Mouse (Mus musculus) regulatory T cell (primary cell): ENCODE data around the gene Rxfp2.

Source experiments
- in situ Hi-C: fragments of 300-600 bp; cut with MboI, MseI; formaldehyde crosslinking; loops from one replicate; pipeline ENCODE4 v1.15.1; 2025; ENCODE audit warnings: high pct_unique_total_duplicates

The Rxfp2 gene

DNA sequence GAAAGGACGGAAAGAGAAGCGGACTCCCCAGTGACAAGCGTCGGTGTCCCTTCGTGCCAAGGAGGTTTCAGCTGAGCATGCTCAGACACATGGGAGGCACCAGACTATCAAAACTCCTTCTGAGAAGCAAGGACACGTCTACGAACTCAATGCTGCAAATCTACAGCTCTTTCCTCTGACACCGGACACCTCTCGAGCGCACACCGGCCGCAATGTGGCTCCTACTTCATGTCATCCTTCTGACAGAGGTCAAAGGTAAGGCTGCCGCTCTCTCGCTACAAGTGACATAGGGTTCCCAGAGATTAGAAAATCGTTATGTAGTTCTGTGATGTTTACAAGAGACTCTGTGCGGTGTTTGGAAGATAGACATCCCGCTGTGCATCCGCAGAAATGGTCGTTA, at the start of gene Rxfp2:
TSS of gene Rxfp2 (plus strand) at position 20 of the 400 bp plus-strand sequence.
- in situ Hi-C loops: no loop called here

DNA sequence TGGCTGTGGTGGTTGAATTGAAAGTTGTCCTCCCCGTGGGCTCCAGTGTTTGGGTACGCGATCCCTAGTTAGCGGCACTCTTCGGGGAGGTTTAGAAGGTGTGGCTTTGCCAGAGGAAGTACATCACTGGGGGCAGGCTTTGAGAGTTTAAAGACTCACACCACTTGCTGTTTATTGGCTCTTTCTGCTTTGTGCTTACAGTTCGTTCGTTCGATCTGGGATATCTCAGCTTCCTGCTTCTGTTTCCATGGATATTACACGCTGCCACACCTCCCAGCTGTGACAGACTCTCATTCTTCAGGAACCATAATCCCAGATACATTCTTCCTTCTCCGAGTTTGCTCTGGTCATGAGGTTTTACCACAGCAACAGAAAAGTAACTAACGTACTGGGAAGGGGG, 48.2 kb upstream of the Rxfp2 start:
- in situ Hi-C loops: no loop called here

DNA sequence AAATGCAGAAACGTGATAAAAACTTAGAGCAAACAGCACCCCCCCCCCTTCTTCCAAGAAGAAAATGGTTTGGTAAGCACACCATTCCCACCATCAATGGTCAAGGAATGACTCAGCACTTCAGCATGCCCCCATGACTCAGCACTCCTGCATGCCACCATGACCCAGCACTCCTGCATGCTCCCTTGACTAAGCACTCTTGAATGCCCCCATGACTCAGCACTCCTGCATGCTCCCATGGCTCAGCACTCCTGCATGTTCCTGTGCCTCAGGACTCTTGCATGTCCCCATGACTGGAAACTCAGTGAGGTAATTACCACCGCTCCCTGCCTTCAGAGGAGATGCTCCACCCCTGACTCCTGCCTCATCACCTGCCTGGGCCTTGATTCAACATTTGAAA, 41.4 kb upstream of the Rxfp2 start:
- in situ Hi-C loops: no loop called here

DNA sequence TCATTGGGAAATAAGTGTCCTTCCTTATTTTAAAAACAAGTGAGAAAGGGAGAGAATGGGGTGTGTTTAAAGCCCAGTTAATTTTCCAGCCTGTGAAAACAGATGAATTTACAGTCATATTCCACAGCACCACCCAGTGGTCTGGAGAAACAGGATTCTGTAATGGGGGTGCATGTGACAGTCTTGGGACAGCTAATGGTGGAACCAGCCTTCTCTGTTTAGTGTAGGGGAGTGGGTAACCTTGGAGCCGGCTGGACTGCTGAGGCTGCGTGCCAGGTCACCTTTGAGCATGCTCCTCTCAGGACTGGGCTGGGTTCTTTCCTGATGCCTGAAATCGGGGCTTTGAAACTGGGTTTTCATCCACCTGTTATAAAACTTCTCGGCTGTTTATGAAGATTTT, 34.9 kb upstream of the Rxfp2 start:
- in situ Hi-C loops: no loop called here

DNA sequence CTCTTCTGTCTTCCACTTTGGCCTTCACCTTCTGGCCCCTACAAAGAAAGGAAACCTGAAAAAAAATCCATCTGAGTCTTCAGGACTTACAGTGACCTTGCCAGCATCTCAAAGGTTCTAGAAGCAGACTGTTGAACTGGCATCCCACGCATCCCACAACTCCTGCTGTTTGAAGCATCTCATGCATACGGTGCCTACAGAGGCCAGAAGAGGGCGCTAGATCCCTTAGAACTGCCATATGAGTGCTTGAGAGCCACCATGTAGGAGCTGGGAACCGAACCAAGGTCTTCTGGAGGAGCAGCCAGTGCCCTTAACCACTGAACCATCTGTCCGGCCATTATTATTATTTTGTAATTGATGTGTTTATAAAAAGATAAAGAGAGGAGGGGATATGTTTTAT, 23.9 kb upstream of the Rxfp2 start:
- in situ Hi-C loops: no loop called here

DNA sequence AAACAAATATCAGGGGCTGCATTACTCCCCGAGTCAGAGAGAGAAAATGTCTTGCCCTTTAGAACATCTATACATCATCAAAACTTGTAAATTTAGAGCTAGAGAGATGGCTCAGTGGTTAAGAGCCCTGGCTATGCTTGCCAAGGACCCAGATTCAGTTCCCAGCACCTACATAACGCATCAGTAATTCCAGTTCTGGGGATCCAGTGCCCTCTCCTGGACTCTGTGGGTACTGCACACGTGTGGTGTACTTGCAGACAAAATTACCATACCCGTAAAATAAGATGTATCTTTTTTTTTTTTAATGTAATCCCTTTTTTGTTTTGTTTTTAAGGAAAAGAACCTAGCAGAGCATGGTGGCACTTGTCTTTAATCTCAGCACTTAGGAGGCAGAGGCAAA, 21.9 kb upstream of the Rxfp2 start:
- in situ Hi-C loops: no loop called here

DNA sequence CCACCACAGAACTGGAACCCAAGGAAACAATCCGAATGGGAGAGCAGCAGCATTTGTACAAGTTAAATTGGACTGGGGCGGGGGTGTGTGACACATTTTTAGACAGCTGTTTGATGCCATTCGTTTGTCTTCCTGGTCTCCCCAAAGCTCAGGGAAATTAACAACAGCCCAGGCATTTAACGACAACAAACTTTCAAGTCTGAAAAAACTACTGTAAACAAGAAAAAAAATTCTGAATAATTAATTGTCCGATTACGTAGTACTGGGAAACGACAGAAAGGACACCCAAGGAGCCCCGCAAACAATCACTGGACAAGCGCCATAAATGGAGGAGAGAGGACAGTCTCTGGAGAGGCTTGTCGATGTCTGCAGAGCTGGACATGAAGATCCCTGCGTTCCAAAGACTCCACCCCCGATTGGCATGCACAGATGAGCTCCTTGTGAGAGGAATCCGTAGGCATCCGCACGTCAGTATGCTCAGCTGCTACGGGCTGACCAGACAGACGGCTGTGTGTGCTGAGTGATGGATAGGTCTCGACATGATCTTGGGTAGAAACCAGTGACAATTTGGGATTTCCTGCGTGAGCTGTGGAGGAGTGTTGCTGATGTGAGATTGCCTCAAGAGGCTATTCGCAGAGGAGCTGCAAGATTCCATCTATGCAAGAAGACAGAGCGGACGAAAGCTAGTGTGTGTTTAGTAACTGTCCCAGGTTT, 21.0 kb upstream of the Rxfp2 start:
- in situ Hi-C loops: no loop called here

DNA sequence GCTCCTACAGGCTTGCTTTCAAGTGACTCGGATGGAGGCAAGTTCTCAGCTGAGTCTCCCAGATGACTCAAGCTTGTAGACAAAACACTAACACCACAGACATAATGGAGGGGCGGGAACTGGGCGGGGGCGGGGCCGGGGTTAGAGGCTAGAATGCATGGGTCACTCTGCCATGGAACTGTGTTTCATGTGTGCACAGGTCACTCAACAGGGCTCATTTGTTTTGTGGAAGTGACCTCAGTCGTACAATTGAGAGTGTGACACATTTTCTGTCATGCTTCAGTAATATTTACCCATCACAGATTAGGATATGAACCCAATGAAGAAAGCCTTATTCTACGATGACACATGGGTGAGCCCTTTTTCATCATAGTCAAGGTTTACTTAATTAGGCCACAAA, 20.2 kb upstream of the Rxfp2 start:
- in situ Hi-C loops: no loop called here

DNA sequence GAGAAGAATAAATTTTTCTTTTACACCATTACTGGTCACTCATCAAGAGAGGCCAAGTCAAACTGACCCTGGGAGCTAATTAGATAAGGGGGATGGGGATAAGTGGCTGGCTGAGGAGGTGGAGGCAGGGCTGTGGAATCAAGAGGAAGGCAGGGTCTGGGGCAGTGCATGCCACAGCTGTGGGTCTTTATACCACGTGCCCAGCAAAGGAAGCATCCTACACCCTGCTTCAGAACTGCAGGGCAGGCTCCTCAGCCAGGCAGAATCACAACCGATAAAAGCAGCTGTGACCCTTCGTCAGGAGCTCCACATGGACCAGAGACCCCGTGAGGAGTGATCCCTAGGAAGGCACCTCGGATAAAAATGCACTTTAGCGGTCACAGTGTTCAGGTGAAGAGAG, 13.1 kb upstream of the Rxfp2 start:
- in situ Hi-C loops: no loop called here

DNA sequence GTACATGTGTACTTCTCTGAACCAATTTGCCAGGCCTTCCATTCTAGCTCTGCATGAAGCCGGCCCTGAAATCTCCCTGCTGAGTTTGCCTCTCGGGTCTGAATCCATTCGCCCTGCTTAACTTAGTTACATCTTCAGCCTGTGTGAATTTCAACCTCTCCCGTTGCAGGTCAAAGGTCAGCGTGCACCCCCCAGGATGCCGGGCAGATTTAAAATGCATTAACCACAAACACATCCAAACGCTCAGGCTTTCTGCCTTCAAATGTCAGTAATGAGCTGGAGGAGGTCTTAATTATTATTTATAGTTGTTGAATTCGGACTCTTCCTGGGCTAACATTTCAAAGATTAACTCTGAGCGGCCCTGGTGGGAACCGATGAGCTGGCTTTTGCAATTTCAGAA, 1.6 kb upstream of the Rxfp2 start:
- in situ Hi-C loops: no loop called here

DNA sequence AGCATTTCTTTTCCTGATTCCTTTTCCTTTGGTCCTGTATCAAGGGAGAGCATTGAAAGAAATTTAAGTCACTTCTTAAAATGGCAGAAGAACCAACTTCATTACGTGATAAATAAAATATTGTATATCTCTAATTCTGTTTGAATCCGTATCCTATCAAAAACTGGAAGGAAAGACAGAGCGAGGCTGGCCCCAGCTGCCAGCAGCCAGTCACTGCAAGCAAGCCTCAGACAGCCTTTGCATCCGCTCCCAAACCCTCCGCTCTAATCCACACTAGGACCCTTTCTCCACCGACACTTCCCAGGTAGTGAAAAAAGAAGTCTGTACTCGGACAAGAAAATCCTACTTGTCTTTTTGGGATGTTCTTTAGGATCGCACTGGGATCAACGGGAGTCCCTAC, 803 bp upstream of the Rxfp2 start:
- in situ Hi-C loops: no loop called here

DNA sequence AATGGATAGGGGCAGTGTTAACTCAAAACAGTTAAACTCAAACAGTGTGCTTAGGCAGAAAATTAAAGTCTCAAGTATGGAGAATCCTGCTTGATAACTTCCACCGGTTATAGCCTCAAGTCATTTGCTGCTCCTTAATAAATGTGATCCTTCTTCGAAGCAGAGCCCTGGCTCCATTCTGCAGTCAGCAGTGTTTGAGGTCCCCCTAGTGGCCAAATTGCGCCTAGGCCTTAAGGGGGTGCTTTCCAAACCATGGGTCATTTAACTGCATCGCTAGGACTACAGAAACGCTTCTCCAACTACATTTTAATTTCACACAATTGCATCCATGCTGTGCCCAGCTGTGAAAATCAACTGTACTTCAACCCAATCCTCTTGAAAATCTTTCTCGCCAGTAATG, 2.4 kb downstream of the Rxfp2 start:
- in situ Hi-C loops: no loop called here

DNA sequence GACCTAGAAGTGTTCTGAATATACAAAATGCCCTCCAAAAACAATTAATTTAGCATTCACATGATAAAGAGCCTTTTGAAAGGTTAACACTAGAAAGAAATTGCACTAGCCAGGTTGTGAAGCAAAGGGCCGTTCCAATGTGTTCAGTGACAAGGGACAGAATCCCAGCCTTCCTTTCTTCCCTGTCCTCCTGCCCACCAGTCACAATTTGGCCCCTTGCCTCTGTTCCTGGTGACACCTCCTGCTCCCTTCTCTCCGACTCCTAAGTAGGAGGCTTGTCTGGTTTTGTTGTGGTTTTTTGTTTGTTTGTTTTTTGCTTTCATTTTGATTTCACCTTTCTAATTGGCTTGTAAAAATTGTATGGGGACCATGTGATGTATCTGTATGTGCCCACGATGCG, 3.3 kb downstream of the Rxfp2 start:
- in situ Hi-C loops: no loop called here

DNA sequence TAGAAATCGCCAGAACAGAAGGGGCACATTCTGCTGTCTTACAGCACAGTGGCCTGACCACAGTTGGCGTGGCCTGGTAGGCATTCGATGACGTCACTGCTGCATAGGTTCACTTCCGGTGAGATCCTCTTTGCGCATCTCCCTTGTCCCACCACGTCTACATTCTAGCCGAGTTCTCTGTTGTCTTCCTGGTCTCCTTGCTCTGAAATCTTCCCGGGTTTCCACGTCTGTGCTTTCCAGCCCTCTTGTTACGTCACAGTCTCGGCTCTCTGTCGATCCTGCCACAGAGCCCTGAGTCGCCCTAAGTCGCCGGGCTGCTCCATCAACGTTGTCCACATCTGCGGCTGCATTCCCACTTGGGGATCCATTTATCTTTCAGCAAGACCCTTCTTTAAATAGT, 4.1 kb downstream of the Rxfp2 start:
- in situ Hi-C loops: no loop called here

DNA sequence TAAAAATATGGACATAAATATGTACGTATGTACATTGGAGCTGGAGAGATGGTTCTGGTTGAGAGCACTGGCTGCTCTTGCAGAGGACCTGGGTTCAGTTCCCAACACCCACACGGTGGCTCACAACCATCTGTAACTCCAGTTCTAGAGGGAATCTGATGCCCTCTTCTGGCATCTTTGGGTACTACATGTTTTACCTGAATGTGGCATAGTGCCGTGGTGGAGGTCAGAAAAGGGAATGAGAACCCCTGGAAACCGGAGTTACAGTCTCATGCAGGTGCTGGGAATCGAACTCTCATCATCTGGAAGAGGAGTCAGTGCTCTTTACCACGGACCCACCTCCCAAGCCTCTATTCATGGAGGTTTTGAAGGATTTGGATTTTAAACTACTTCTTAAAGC, 5.0 kb downstream of the Rxfp2 start:
- in situ Hi-C loops: no loop called here

DNA sequence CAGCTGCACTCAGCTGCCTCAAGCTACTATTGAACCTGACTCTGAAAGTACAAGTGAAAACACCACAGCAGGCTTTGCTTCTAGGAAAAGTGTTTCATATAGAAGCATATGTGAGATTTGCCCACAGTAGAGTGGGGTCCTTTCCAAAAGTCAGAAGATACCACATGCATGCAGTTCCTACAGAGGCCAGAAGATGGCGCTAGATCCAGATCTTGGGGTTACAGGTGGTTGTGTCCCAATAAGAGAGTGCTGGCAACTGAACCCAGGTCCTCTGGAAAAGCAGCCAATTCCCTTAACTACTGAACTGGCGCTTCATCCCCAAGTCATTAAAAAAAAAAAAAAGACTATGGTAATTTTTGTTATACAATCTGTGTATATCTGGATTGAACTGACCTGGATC, 5.7 kb downstream of the Rxfp2 start:
- in situ Hi-C loops: no loop called here

DNA sequence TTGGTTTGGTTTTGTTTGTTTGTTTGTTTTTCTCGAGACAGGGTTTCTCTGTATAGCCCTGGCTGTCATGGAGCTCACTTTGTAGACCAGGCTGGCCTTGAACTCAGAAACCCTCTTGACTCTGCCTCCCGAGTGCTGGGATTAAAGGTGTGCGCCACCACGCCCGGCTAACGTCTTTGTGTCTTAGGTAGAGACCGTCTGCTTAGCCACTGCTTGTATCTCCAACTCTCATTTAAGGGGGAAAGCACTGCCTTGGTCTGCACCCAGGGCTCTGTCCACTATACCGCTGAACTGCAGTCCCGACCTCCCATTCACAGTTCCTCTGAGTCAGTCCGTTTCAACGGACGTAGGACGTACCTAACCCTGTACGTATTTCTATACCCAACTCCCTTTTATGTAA, 6.4 kb downstream of the Rxfp2 start:
- in situ Hi-C loops: no loop called here

DNA sequence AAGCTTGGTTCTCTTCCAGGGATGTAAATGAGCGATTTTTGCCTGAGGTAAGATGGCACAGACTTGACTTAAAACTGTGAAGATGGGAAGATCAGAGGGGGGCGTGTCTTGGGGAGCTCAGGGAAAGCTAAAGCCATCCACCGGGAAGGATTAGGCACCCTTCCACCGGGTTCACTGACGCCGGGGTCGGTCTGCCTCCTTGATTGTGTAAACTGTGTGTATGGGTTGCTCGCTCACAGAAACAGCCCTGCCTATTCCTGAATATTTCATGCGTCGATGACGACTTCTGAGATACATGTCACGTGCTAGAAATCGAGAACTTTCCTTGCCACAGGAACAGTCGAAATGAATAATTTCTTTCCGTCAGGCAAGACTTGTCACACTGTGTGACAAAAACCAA, 6.9 kb downstream of the Rxfp2 start:
- in situ Hi-C loops: no loop called here

DNA sequence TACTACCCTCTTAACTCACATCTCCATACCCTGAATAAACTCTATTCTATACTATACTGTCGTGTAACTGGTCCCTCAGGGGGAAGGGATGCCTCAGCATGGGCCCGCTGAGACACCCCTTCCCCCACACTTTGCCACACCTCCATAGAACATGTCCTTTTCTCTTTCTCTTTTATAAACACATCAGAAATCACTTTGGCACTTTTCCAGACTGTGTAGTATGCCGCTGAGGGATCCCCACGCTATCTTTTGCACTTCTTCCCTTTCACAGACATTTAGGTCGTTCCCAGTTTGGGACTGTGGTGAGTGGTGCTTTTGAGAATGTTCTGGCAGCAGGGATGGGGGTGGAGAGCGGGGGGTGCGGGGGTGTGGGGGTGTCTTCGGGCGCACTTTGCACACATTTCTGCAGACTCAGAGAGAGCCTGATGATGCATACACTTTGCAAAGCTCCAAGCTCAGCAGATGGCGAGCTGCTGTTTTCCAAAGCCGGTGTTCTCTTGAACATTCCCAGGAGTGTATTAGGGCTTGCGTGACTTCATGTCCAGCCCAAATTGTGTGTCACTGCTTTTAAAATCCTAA, 8.1 kb downstream of the Rxfp2 start:
- in situ Hi-C loops: no loop called here

DNA sequence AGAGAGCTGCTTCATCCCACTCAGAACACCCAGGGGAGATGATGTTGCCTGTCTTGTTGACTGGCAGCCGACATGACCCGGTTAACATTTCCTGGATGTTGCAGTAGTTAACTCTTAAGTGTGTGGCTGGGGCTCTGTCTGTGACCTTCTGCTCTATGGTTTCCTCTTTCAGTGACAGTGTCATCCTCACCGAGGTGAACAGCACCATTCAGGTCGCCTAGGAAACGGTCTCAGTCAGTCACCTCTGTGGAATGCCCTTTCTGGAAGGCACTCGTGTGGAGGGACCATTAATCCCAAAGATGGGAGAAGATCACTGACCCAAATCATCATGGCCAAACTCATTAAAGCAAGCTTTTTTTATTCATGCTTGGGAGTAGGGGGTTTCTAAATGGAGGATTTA, 12.7 kb downstream of the Rxfp2 start:
- in situ Hi-C loops: no loop called here

DNA sequence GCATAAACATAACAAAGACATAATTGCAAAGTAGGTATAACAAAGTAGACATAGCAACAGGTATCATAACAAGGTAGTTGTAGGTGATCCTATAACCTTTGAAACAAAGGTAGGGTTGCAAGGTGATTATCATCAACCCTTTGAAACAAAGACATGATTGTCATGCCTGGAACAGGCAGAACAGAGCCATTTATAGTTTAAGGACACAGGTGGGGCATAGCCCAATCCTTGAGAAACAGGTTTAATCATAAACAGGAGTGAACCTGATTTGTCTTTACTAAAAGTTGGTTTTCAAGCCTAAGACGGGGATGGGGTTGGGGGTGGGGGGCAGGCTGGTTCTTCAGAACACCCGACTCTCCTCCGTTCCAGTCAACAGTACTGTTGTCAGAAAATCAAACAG, 13.2 kb downstream of the Rxfp2 start:
- in situ Hi-C loops: no loop called here

DNA sequence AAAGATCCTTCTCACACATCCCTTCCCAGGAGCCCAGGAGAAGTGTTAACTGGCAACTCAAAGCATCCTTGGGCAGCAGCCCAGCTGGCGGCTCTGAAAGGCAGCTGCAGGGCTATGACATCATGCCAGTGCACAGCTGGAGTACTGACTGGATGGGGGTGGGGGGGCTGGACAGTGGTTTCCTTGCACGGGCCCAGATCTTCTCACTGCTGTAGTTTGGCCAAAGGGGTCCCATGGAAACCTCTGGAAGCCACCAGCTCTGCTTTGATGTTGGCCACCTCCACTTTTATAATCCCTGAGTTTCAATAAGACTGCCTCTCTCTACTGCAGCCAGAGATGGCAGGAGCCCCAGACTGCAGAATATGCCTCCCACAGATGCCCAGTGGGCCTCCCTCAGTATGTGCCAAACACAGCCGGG, 13.6 kb downstream of the Rxfp2 start:
- in situ Hi-C loops: no loop called here

DNA sequence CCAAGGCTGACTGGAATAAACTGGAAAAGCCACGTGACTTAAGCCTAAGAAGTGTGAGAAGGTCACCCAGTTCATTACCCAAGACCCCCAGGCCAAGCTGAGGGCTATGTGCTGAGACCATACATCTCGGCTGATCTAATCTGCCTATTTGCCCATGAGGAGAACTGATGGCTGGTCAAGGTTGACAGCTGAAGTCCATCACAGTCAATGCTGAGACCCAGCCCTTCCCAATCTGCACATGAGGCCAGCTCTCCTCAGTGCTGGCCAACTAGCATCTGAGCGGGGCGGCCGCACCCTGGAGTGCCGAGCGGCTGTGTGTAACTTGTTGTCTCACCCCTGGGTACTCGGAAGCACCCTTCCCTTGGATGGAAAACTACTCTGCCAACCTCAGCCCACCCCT, 17.8 kb downstream of the Rxfp2 start:
- in situ Hi-C loops: no loop called here

DNA sequence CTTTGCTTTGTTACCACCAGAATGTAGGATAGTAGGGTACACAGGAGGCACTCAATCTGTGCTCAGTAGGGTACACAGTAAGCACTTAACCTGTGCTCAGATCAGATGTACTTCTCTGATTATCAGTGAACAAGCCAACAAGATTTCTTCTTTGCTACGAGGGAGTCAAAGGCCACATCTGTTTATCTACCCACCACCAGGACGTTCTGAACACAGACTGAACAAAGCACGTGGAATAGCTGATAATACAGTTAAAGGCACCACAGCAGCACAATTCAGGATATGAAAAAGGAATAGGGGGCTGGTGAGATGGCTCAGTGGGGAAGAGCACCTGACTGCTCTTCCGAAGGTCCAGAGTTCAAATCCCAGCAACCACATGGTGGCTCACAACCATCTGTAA, 18.4 kb downstream of the Rxfp2 start:
- in situ Hi-C loops: no loop called here
